Mouse (Mus musculus) induced T-regulatory cell, adult 2 months (primary cell): ENCODE data around the gene Cks1b.
A peak's percentile ranks its signal among the peaks of the same experiment; 100 is the strongest.

ENCODE experiments used
- DNase-seq: peaks from one replicate; pipeline ENCODE4 v3.0.0-alpha.2; 2012; ENCODE audit warnings: low read depth

The Cks1b gene

DNA sequence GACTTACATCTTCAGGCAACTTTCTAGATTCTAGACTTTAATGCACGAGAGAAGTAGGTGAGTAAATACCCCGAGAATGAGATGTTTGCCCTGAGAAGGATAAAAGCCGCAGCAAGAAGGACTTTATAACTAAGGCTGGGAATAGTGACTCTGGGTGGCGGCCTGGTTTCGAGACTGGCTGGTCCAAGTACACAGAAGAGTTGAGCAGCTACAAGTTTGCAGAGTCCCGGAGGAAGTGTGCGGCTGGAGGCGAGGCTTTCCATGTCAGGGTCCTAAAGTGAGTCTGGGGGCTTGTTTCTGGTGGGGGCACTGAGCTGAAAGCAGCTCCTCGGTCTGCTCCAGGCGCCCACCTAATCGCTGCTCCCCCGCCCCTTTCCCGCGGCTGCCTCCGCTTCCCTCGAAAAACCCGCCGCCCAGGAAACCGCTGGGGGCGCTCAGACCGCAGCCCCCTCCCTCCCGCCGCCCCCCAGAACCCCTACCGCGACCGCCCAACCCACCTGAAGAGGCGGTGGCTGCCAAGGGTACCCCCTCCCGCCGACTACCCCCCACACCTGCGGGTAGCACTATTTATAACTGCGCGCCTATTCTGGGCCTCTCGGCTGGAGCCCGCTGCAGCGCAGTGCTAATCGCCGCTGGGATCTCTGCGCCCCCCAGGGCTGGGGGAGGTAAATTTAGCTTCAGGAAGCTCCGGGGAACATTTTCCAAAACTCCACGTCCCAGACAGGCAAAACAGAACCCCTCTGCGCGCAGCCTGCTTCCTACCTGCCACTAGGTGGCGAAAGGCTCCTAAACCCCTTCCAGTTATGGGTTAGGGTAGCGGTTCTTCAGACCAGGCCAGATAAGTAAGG, 22.2 kb downstream of the Cks1b start:
- DNase-seq: peak; percentile 83

DNA sequence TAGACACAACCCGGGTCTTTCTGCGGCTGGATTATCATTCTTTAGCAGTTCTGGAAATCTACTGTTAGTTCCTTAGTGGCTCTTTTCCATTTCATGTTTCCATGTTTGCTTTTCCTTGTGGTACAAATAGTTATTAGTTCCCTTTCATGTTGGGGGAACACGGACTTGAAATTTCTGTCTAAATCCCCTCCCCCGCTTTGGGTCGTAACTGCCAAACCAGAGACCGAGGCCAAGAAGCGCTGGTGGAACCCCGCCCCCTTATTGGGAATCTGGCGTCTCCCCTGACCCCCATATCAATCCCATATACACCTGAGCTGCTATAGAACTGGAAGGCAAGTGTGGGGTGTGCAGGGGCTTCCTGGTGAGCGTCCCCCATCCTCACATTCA, 22.8 kb downstream of the Cks1b start:
- DNase-seq: no peak

DNA sequence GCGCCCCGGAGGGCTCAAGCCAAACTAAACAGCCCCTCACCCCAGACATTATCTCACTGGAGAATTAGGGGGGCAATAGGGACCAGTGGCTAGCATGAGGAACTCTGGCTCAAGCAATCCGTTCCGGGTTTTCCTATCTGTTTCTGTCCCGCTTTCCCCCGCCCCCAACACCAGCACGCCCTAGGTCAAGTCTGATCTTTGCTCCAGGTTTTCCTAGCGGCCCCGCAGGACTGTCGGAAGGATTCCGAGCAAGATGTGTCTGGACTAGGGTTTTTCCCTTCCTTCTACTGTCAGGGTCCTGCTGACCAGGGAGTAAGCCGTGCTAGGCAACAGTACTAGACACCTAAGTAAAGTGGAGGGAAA, 23.3 kb downstream of the Cks1b start:
- no peak for DNase-seq

GRCm38 (mm10) chr3:89394006-89394893, 23.9 kb downstream of the Cks1b start, which contains the start of gene Zbtb7b:
Gene Zbtb7b, minus strand, starts transcription at chr3:89394776.
- DNase-seq: peak; percentile 80

DNA sequence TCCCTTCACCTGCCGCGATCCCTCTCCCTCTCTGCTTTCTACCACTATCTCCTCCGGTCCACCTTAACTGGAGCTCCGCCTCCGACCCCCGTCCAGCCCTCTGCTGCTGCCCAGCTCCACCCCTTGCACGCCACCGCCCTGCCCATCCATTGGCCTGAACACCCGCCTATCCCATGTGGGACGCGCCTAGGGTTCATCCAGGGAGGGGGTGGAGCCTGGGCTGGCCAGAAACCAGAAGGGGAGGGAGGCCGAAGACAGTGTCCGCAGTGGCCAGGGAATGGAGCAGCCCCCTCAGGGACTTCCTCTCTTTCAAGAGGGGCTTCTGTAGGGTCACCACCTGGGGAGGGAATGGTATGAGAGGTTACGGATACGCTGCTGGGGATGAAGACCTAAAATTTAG, 24.6 kb downstream of the Cks1b start:
- peak; percentile 95 for DNase-seq

GRCm38 (mm10) chr3:89392871-89393311, 25.3 kb downstream of the Cks1b start:
- peak; percentile 60 for DNase-seq

DNA sequence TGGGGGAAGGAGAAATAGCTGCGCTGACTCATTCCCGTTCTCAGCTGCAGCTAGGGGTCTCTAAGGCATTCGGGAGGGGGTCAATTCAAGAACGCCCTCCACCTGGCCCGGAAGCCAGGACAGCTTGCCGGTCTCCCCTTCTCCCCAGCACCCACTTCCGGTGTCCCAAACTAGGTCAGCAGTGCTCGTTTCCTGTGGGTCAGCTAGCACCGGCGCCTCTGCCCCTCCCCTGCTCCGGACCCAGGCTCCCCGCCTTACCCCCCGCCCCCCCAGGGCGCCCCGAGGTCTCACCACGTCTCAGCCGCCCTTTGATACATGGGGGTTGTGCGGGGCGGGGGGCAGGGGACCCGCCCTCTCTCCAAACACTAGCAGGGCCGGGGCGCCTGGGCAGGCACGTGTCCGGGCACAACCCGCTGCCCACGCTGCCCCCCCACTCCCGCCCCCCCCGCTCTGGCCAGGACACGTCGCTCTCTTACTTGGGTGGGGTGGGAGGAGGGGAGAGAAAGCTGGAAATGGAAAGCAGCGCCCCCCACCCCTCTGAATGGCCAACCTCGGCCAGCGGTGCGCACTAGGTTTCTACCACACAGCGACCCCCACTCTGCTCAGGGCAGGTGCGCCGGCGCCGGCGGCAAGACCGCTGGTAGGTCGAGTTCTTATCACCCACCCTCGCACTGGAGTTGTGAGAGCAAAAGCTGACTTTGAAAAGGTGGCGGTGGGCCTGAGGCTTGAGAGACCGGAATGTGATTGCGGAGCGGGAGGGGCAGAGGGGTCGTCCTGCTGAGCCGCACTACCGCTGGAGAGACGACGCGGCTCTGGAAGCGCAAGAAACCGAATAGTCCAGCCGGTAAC, 26.3 kb downstream of the Cks1b start:
- DNase-seq: peak; percentile 58

DNA sequence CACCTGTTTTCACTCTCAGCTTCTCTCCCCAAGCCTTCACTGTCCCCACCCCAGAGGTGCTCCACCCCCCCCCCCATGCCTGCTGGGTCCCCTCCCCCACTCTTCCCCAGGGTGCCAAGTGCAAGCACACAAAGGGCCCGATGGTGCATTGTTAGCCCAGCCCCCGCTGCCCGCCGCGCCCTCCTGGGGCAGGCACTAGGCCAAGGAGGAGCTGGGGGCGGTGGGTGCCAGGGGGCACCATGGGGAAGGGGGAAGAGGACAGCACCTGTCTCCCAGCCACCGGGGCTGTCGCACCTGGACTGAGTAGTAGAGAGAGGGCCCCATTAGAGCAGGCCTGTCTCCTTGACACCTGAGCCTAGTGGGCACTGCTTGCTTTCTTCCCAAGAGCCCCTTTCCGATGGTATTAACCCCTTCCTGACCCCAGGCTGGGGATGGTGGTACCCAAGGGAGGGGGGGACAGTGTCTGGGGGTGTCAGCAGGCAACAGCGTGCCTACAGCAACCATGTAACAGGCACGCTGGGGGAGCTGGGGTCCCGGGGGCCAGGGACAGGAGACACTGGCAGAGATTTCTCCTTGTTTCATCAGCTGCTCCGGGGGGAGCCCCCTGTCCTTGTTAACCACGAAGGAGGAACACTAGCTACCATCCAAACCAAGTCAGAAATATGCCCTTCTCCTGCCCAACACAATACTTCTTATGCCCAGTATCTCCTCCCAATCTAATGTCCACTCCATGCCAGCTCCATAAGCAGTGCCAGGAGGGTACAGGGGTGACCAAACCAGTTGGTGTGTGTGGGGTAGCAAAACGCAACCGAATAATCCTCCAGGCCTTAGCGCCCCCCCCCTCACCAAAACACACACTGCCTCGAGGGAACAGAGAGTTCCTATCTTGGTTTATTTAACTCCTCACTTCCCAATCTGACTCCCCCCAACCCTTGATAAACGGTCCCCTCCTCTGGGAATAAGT, 27.2 kb downstream of the Cks1b start:
- peak; percentile 62 for DNase-seq

- DNase-seq: no peak
Observed at GRCm38 (mm10) chr3:89390111-89390515, 28.1 kb downstream of the Cks1b start.

- DNase-seq: peak; percentile 89
Observed at GRCm38 (mm10) chr3:89388901-89389740, 29.1 kb downstream of the Cks1b start.

DNA sequence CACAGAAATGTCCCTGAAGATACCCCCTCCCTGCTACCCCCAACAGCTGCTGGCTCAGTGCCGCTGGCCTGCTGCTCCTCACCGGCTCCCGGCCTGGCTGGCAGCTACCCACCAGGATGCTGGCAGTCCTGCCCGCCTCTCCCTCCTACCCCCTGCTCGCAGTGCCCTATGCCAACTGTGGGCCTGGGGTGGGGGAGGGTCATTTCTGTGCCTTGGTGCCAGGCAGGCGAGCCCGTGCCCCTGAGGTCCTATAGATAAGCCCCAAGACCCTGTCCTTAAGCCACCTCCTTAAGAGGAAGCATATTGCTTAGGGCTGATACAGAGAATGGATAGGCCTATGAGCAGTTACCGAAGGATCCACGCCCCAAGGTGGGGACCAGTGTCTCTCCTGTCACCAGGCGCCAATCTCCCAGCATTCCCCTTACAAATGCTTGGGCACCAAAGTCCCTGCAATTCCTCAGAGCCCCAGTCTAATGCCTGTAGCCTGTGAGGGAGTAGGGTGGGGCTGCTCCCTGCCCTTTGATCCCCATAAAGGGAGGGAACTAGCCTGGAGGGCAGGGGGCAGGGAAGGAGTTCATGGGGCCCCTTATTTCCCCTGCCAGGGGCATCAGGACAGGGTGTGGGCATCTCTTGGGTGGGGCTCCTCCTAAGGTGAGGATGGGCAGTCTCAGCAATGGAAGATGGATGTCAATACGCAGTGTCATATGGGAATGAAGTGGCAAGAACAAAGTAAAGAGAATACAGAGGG, 29.9 kb downstream of the Cks1b start:
- DNase-seq: peak; percentile 57

GRCm38 (mm10) chr3:89387632-89388031, 30.6 kb downstream of the Cks1b start:
- no peak for DNase-seq

DNA sequence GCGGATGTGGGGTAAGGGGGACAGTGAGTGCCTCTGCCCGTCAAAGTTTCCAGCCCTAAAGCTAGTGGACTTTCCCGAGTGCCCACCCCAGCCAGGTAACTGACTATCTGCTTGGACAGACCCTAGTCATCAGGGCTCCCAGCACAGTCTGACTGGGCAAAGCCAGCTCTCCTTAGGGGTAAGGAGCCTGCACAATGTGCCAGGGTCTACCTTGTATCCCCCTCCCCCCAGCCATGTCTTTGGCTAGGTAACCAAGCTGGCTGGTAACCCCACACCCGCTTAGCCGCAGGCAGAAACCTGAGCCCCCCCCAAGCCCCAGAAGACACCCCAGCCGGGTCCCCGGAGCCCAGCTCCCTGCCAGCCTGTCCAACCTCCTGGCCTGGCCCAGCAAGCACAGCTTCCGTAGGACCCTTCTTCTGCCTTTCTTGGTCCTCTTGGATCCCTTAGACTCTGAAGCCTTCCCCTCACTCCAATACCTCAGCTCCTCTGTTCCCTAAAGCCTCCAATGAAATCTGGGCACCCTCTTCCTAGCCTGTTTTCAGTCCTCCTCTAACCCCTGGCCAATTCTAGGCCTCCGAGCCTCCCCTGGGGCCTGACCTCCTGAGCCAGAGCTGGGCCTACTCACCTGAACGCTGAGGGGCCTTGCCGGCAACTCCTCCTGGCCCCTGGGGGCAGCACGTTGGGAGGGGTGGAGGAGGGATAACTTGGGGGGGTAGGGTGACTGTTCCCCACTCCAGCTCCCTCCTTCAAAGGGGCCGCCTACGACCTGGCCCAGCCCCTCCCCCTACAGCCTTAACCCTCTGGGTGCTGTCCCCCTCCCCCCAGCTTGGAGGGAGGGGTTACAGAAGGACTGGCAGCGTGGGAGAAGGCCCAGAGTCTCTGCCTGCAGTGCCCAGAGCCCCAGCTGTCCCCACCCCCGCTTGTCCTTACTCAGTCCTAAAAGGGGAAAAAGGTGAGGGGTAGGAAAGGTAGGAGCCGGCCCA, 31.5 kb downstream of the Cks1b start:
- peak; percentile 84 for DNase-seq

DNA sequence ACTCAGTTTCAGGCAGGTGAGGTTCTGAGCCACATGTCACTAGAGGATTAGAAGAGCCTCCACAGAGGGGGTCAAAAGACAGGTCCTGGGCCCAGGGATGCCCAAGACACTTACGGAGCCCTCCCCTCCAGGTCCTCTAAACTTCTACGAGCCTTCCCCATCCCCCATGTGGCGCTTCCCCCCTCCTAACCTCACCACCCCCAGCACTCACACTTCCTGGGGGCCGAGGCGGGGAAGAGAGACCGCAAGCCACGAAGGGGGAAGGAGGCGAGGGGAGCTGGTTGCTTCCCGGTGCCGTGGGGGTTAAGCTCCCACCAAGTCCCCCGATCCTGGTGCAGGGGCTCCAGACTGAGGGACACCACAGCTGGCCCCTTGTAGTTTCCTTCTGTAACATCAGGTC, 32.7 kb downstream of the Cks1b start:
- peak; percentile 69 for DNase-seq

DNA sequence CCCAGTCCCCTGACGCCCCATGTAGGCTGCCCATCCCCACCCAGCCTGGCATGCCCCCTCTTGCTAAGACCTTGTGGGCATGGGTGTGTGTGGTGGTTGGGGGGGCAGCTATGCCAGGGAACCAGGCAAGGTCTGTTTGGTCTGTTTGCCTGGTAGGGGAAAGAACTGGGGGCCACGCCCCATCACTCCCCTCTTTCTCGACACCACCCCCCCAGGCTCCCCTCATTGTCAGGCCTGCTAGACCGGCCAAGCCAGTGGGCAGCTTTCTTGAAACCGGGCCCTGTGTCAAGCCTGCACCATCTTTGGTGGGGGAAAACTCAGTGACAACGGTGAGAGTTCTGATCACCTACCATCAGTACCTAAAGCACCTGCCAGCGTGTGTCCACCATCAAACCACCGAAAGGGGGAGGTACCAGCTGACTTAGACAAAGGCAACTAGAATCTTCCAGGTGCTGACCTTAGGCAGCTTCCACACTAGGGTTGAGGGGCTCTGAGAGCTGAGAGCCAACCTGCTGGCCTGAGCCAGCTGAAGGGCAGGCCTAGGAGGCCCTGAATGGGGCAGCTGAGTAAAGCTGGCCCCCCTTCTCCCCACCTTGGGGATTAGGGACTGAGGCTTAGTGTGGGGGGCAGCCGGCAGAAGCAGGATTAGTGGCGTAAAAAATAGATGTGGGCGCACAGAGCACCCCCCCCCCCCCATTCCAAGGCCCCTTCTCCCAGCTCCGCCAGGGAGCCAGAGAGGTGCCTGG, 33.7 kb downstream of the Cks1b start:
- DNase-seq: peak; percentile 52

DNA sequence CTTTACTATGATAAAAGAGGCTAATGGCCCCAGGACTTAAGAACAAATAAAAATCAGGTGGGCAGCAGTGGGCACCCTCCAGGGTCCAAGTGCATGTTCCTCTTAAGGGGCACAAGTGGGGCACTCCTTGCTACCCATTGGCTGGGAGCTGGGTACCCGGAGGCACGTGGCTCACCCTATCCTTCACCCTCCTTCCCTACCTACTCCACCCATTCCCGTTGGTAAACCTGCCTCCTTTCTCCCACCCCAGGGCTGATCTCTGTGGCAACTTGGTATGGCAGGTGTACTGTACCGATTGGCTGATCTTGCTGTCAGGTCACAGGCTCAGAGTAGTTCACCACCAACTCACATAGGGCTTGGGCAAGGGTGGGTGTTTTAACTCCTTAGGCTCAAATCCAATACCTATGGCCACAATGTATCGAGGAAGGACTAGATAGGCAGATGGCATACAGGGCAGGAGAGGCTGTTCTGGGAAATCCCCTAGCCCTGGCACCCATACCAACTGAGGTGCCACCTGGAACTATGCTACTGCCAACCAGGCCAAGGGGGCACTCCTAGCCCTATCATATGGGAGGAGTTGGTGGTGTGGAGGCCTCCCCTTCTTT, 34.4 kb downstream of the Cks1b start:
- DNase-seq: peak; percentile 56

- DNase-seq: peak; percentile 36
Observed at GRCm38 (mm10) chr3:89382950-89383349, 35.2 kb downstream of the Cks1b start.
